Mouse (Mus musculus): ENCODE measurements around the gene Pdss2.

GRCm38 (mm10) chr10:43489139-43489538 is 267.9 kb downstream of the Pdss2 start:
- TF ChIP-seq CTCF (IDR thresholded peaks at IDR 0.05; ENCODE audit: low read depth, low read length) (no peak), GATA1 (IDR thresholded peaks at IDR 0.05; ENCODE audit: borderline replicate concordance, low read length) (no peak), TAL1 (conservative IDR thresholded peaks at IDR 0.05; ENCODE audit: low read depth, low read length) (no peak), POLR2AphosphoS5 (IDR thresholded peaks at IDR 0.05; ENCODE audit: insufficient replicate concordance, low read depth, low read length) (no peak), GATA2 (IDR thresholded peaks at IDR 0.05; ENCODE audit: borderline replicate concordance, low read depth, low read length) (no peak)
